Mouse (Mus musculus) kidney, embryonic 16.5 days (tissue): ENCODE measurements at regions not wholly inside any gene's neighbourhood (a gene's known extent, or its start where the extent isn't known, plus 50 kb on each side); places are given as distances from the start of the nearest gene placed in this dataset.

ENCODE experiments used
- ATAC-seq: fragments of 200-750 bp; cut with Nextera tagmentation; 2 replicates; pipeline ENCODE4 v1.8.0; 2017; ENCODE audit warnings: moderate TSS enrichment; ENCODE audit not compliant: low FRiP score, low TSS enrichment
- H3K27ac ChIP-seq: fragments of 300-500 bp; sonication (generic); 2 replicates; pipeline ENCODE4 v1.5.1; 2014; ENCODE audit warnings: low read length
- H3K27me3 ChIP-seq: fragments of 300-500 bp; sonication (generic); 2 replicates; pipeline ENCODE4 v1.6.1; 2014; ENCODE audit warnings: low read length, control low read depth, mixed read lengths; ENCODE audit not compliant: insufficient read depth
- H3K36me3 ChIP-seq: fragments of 300-500 bp; sonication (generic); 2 replicates; pipeline ENCODE4 v1.6.1; 2014; ENCODE audit warnings: low read length, control low read depth, mixed read lengths; ENCODE audit not compliant: insufficient read depth
- H3K4me1 ChIP-seq: fragments of 300-500 bp; sonication (generic); 2 replicates; pipeline ENCODE4 v1.6.1; 2014; ENCODE audit warnings: low read length, control low read depth, mixed read lengths; ENCODE audit not compliant: insufficient read depth
- H3K4me2 ChIP-seq: fragments of 300-500 bp; sonication (generic); replicated peaks from 2 replicates; pipeline ENCODE4 v1.6.1; 2014; ENCODE audit warnings: low read depth, low read length
- H3K4me3 ChIP-seq: fragments of 300-500 bp; sonication (generic); 2 replicates; pipeline ENCODE4 v1.5.1; 2014; ENCODE audit warnings: mild to moderate bottlenecking, low read length
- H3K9ac ChIP-seq: fragments of 300-500 bp; sonication (generic); replicated peaks from 2 replicates; pipeline ENCODE4 v1.6.1; 2014; ENCODE audit warnings: low read length
- H3K9me3 ChIP-seq: fragments of 300-500 bp; sonication (generic); 2 replicates; pipeline ENCODE4 v1.6.1; 2016; ENCODE audit warnings: low read length, control low read depth
- WGBS: fragments of 180-500 bp; shearing (Covaris S2); extraction: QIAGEN DNeasy Blood & Tissue Kit; methylation state at CpG from one replicate; pipeline ENCODE4 v1.1.7; 2014; 5-methylcytosine and 5-hydroxymethylcytosine counted together

- 9% methylated on average over 35 of the region's 35 CpGs for WGBS
- Histone ChIP-seq H3K4me1 (peaks cover 16% of the 10 kb centered on the region), H3K9ac (no peak overlapping the region; the same call in 1 of the 2 replicates), H3K4me2 (peak overlapping the region; percentile 55), H3K4me3 (peak overlapping the region; percentile 38), H3K27ac (peak overlapping the region; percentile 52), H3K36me3 (no peaks in the 10 kb centered on the region), H3K9me3 (peaks cover 4% of the 10 kb centered on the region; the same call in 1 of the 2 replicates), H3K27me3 (0 out of 2 replicates have a peak, but pooled peaks cover 6% of the 10 kb centered on the region)
- ATAC-seq, result peak; percentile 37; the same call in 1 of the 2 replicates
These were observed 78.7 kb upstream of the Mvb12b start for GRCm38 (mm10) chr2:33966389-33966983.

GRCm38 (mm10) chr2:33964096-33964495 is 76.3 kb upstream of the Mvb12b start:
- Histone ChIP-seq H3K4me3 (no peak overlapping the region), H3K27ac (no peak overlapping the region), H3K36me3 (no peaks in the 10 kb centered on the region), H3K4me2 (no peak overlapping the region), H3K9ac (no peak overlapping the region), H3K4me1 (peaks cover 16% of the 10 kb centered on the region), H3K9me3 (no peaks in the 10 kb centered on the region), H3K27me3 (0 out of 2 replicates have a peak, but pooled peaks cover 6% of the 10 kb centered on the region)
- WGBS, result 89% methylated on average over 5 of the region's 5 CpGs
- no peak for ATAC-seq

- Histone ChIP-seq H3K36me3 (no peaks in the 10 kb centered on the region), H3K4me1 (peaks cover 16% of the 10 kb centered on the region), H3K27me3 (0 out of 2 replicates have a peak, but pooled peaks cover 6% of the 10 kb centered on the region), H3K4me3 (no peak overlapping the region), H3K9ac (no peak overlapping the region), H3K4me2 (no peak overlapping the region), H3K27ac (no peak overlapping the region), H3K9me3 (no peaks in the 10 kb centered on the region)
- no peak for ATAC-seq
- WGBS, result 87% methylated on average over 14 of the region's 14 CpGs
These were observed 74.8 kb upstream of the Mvb12b start for GRCm38 (mm10) chr2:33962355-33963037.

GRCm38 (mm10) chr2:33961566-33961965 is 73.8 kb upstream of the Mvb12b start:
- Histone ChIP-seq H3K4me1 (peaks cover 8% of the 10 kb centered on the region; the same call in 1 of the 2 replicates), H3K9me3 (no peaks in the 10 kb centered on the region), H3K4me2 (no peak overlapping the region), H3K36me3 (no peaks in the 10 kb centered on the region), H3K4me3 (no peak overlapping the region), H3K9ac (no peak overlapping the region), H3K27ac (no peak overlapping the region), H3K27me3 (0 out of 2 replicates have a peak, but pooled peaks cover 6% of the 10 kb centered on the region)
- 66% methylated on average over 2 of the region's 2 CpGs for WGBS
- no peak for ATAC-seq

GRCm38 (mm10) chr2:33957754-33958153 is 70.0 kb upstream of the Mvb12b start:
- H3K9ac ChIP-seq, result no peak overlapping the region
- no peak overlapping the region for H3K4me3 ChIP-seq
- no peaks in the 10 kb centered on the region for H3K4me1 ChIP-seq
- no peaks in the 10 kb centered on the region for H3K9me3 ChIP-seq
- H3K27ac ChIP-seq, result no peak overlapping the region
- H3K4me2 ChIP-seq, result no peak overlapping the region
- H3K27me3 ChIP-seq, result no peaks in the 10 kb centered on the region
- 67% methylated on average over 6 of the region's 6 CpGs for WGBS
- no peaks in the 10 kb centered on the region for H3K36me3 ChIP-seq
- no peak for ATAC-seq

GRCm38 (mm10) chr2:33944301-33944700 is 56.6 kb upstream of the Mvb12b start:
- Histone ChIP-seq H3K27ac (no peak overlapping the region), H3K36me3 (no peaks in the 10 kb centered on the region), H3K4me3 (no peak overlapping the region), H3K4me1 (no peaks in the 10 kb centered on the region), H3K27me3 (no peaks in the 10 kb centered on the region), H3K9ac (no peak overlapping the region), H3K4me2 (no peak overlapping the region), H3K9me3 (no peaks in the 10 kb centered on the region)
- no peak for ATAC-seq
- WGBS, result 84% methylated on average over 3 of the region's 3 CpGs

GRCm38 (mm10) chr2:33942085-33942484 is 54.3 kb upstream of the Mvb12b start:
- H3K4me1 ChIP-seq, result no peaks in the 10 kb centered on the region
- H3K4me2 ChIP-seq, result no peak overlapping the region
- no peak overlapping the region for H3K9ac ChIP-seq
- no peaks in the 10 kb centered on the region for H3K27me3 ChIP-seq
- no peaks in the 10 kb centered on the region for H3K9me3 ChIP-seq
- no peak overlapping the region for H3K27ac ChIP-seq
- 59% methylated on average over 2 of the region's 2 CpGs for WGBS
- H3K4me3 ChIP-seq, result no peak overlapping the region
- ATAC-seq, result no peak
- H3K36me3 ChIP-seq, result no peaks in the 10 kb centered on the region

- Histone ChIP-seq H3K27ac (no peak overlapping the region), H3K4me3 (no peak overlapping the region), H3K36me3 (no peaks in the 10 kb centered on the region), H3K27me3 (no peaks in the 10 kb centered on the region), H3K4me2 (no peak overlapping the region), H3K9me3 (no peaks in the 10 kb centered on the region), H3K9ac (no peak overlapping the region), H3K4me1 (no peaks in the 10 kb centered on the region)
- 87% methylated on average over 11 of the region's 11 CpGs for WGBS
- ATAC-seq, result no peak
These were observed 53.6 kb upstream of the Mvb12b start for GRCm38 (mm10) chr2:33941316-33941715.

GRCm38 (mm10) chr2:33939836-33940235 is 52.1 kb upstream of the Mvb12b start:
- H3K27me3 ChIP-seq, result no peaks in the 10 kb centered on the region
- no peaks in the 10 kb centered on the region for H3K9me3 ChIP-seq
- H3K36me3 ChIP-seq, result no peaks in the 10 kb centered on the region
- no peak overlapping the region for H3K9ac ChIP-seq
- H3K4me3 ChIP-seq, result no peak overlapping the region
- no peak for ATAC-seq
- no peak overlapping the region for H3K27ac ChIP-seq
- 88% methylated on average over 4 of the region's 4 CpGs for WGBS
- H3K4me2 ChIP-seq, result no peak overlapping the region
- H3K4me1 ChIP-seq, result no peaks in the 10 kb centered on the region
